Mouse (Mus musculus) kidney, postnatal 25 days (tissue): ENCODE results near the gene Dnajc12.
"Not testable (repeated sequence)": the region's sequence is repeated elsewhere in the genome, so short reads cannot be mapped to it uniquely, and the experiment has no call there.

ENCODE experiments used
- DNase-seq, 2 experiments: peaks; one replicate each; pipeline ENCODE4 v3.0.0; 2021; ENCODE audit warnings: mixed read lengths in 2 of 2

Gene Dnajc12

GRCm38 (mm10) chr10:63382372-63383279, at the start of gene Dnajc12:
Gene Dnajc12 (plus strand): TSS chr10:63382443.
- DNase-seq, result peak; percentile 88 to 92

GRCm38 (mm10) chr10:63336901-63337300, 45.3 kb upstream of the Dnajc12 start:
- peak; percentile 45 to 58 for DNase-seq

- DNase-seq, result no peak
Measured at GRCm38 (mm10) chr10:63337326-63337725, 44.9 kb upstream of the Dnajc12 start.

GRCm38 (mm10) chr10:63337951-63338836, 44.0 kb upstream of the Dnajc12 start:
- peak; percentile 52 to 85 for DNase-seq

- DNase-seq, result peak; percentile 92 to 97
Measured at GRCm38 (mm10) chr10:63338914-63339643, 43.2 kb upstream of the Dnajc12 start.

- DNase-seq, result no peak
Measured at GRCm38 (mm10) chr10:63341351-63341750, 40.9 kb upstream of the Dnajc12 start.

- no peak for DNase-seq
Measured at GRCm38 (mm10) chr10:63344751-63345150, 37.5 kb upstream of the Dnajc12 start.

- DNase-seq, result no peak
Measured at GRCm38 (mm10) chr10:63348291-63348690, 34.0 kb upstream of the Dnajc12 start.

- no peak for DNase-seq
Measured at GRCm38 (mm10) chr10:63350666-63351065, 31.6 kb upstream of the Dnajc12 start.

- not testable (repeated sequence) for DNase-seq
Measured at GRCm38 (mm10) chr10:63351099-63351498, 31.1 kb upstream of the Dnajc12 start.

- no peak for DNase-seq
Measured at GRCm38 (mm10) chr10:63352111-63352510, 30.1 kb upstream of the Dnajc12 start.

GRCm38 (mm10) chr10:63360502-63360901, 21.7 kb upstream of the Dnajc12 start:
- DNase-seq, result no peak

- no peak for DNase-seq
Measured at GRCm38 (mm10) chr10:63365918-63366455, 16.3 kb upstream of the Dnajc12 start.

- DNase-seq, result peak; percentile 10 to 44
Measured at GRCm38 (mm10) chr10:63367386-63367785, 14.9 kb upstream of the Dnajc12 start.

- peak in 1 of 2 experiments; percentile 9 for DNase-seq
Measured at GRCm38 (mm10) chr10:63368041-63368440, 14.2 kb upstream of the Dnajc12 start.

- DNase-seq, result no peak
Measured at GRCm38 (mm10) chr10:63376303-63376702, 5.9 kb upstream of the Dnajc12 start.

- peak; percentile 59 to 68 for DNase-seq
Measured at GRCm38 (mm10) chr10:63377468-63377867, 4.8 kb upstream of the Dnajc12 start.

GRCm38 (mm10) chr10:63378948-63379680, 3.1 kb upstream of the Dnajc12 start:
- DNase-seq, result peak in 1 of 2 experiments; percentile 29

GRCm38 (mm10) chr10:63381498-63382280, 554 bp upstream of the Dnajc12 start, which contains the start of gene Sirt1:
Gene Sirt1 (minus strand): TSS chr10:63381704.
- DNase-seq, result peak in 1 of 2 experiments; percentile 32

- DNase-seq, result not testable (repeated sequence)
Measured at GRCm38 (mm10) chr10:63385897-63386296, 3.7 kb downstream of the Dnajc12 start.

GRCm38 (mm10) chr10:63386444-63386843, 4.2 kb downstream of the Dnajc12 start:
- peak; percentile 92 for DNase-seq
